Mouse (Mus musculus) brown adipose tissue, adult 24 weeks (tissue): ENCODE results near the gene Map4k2. TPM values are rescaled to one million over a fixed set of nuclear protein-coding genes. Genes with fewer than 3 reads are reported as not detected.
"Not testable (repeated sequence)": the region's sequence is repeated elsewhere in the genome, so short reads cannot be mapped to it uniquely, and the experiment has no call there.

Experiments
- H3K27ac ChIP-seq: fragments of 200-500 bp; replicated peaks from 2 replicates; pipeline ENCODE4 v1.5.1; 2012; ENCODE audit warnings: low read depth, mild to moderate bottlenecking, low read length
- H3K4me1 ChIP-seq: fragments of 200-500 bp; 2 replicates; pipeline ENCODE4 v1.6.1; 2012; ENCODE audit warnings: low read length, mixed read lengths; ENCODE audit not compliant: control insufficient read depth, insufficient read depth, insufficient read length
- H3K4me3 ChIP-seq: fragments of 200-500 bp; 2 replicates; pipeline ENCODE4 v1.5.1; 2012; ENCODE audit warnings: low read depth, mild to moderate bottlenecking, low read length, moderate library complexity; ENCODE audit not compliant: insufficient read depth
- polyA plus RNA-seq: library from polyadenylated mRNA; stranded (reverse); fragments of >200 nt; gene quantifications from 2 replicates; pipeline ENCODE4 v1.2.4, GENCODE M21; 2012; ENCODE audit not compliant: missing spikeins, insufficient read depth, insufficient read length

The Map4k2 gene
- polyA plus RNA-seq, 1 experiment: 14.0 TPM

- Histone ChIP-seq H3K4me1 (peaks cover 26% of the 10 kb centered on the region), H3K4me3 (peak overlapping the region; percentile 73), H3K27ac (no peak overlapping the region)
Measured at GRCm38 (mm10) chr19:6306586-6306985, 34.3 kb upstream of the Map4k2 start.

GRCm38 (mm10) chr19:6307733-6308531 is 33.0 kb upstream of the Map4k2 start:
- H3K27ac ChIP-seq: no peak overlapping the region
- H3K4me3 ChIP-seq: no peak overlapping the region
- H3K4me1 ChIP-seq: peaks cover 14% of the 10 kb centered on the region

- no peak overlapping the region for H3K27ac ChIP-seq
- H3K4me1 ChIP-seq: no peaks in the 10 kb centered on the region
- H3K4me3 ChIP-seq: no peak overlapping the region
Measured at GRCm38 (mm10) chr19:6310181-6310580, 30.8 kb upstream of the Map4k2 start.

- H3K4me1 ChIP-seq: not testable (repeated sequence)
Measured at GRCm38 (mm10) chr19:6311783-6312182, 29.2 kb upstream of the Map4k2 start.

GRCm38 (mm10) chr19:6313796-6314195 is 27.1 kb upstream of the Map4k2 start:
- no peak overlapping the region for H3K27ac ChIP-seq
- H3K4me3 ChIP-seq: no peak overlapping the region

More at GRCm38 (mm10) chr19:6311783-6312182, 29.2 kb upstream of the Map4k2 start:
- H3K4me3 ChIP-seq, H3K27ac ChIP-seq: not testable (repeated sequence)

GRCm38 (mm10) chr19:6314513-6314912 is 26.4 kb upstream of the Map4k2 start:
- no peak overlapping the region for H3K4me3 ChIP-seq
- no peak overlapping the region for H3K27ac ChIP-seq
- no peaks in the 10 kb centered on the region for H3K4me1 ChIP-seq

More at GRCm38 (mm10) chr19:6313796-6314195, 27.1 kb upstream of the Map4k2 start:
- no peaks in the 10 kb centered on the region for H3K4me1 ChIP-seq

GRCm38 (mm10) chr19:6315573-6315972 is 25.4 kb upstream of the Map4k2 start:
- H3K27ac ChIP-seq: no peak overlapping the region
- no peak overlapping the region for H3K4me3 ChIP-seq
- no peaks in the 10 kb centered on the region for H3K4me1 ChIP-seq

GRCm38 (mm10) chr19:6318145-6318544 is 22.8 kb upstream of the Map4k2 start:
- Histone ChIP-seq H3K27ac (no peak overlapping the region), H3K4me1 (no peaks in the 10 kb centered on the region)

GRCm38 (mm10) chr19:6321358-6321757 is 19.6 kb upstream of the Map4k2 start:
- no peak overlapping the region for H3K4me3 ChIP-seq
- no peak overlapping the region for H3K27ac ChIP-seq
- no peaks in the 10 kb centered on the region for H3K4me1 ChIP-seq

More at GRCm38 (mm10) chr19:6318145-6318544, 22.8 kb upstream of the Map4k2 start:
- no peak overlapping the region for H3K4me3 ChIP-seq

GRCm38 (mm10) chr19:6321786-6322621 is 18.9 kb upstream of the Map4k2 start:
- no peaks in the 10 kb centered on the region for H3K4me1 ChIP-seq
- H3K27ac ChIP-seq: no peak overlapping the region
- no peak overlapping the region for H3K4me3 ChIP-seq

GRCm38 (mm10) chr19:6324751-6325150 is 16.2 kb upstream of the Map4k2 start:
- H3K27ac ChIP-seq: no peak overlapping the region
- H3K4me1 ChIP-seq: no peaks in the 10 kb centered on the region
- H3K4me3 ChIP-seq: no peak overlapping the region

- Histone ChIP-seq H3K4me1 (peaks cover 3% of the 10 kb centered on the region; the same call in 1 of the 2 replicates), H3K27ac (no peak overlapping the region), H3K4me3 (no peak overlapping the region)
Measured at GRCm38 (mm10) chr19:6331178-6331577, 9.8 kb upstream of the Map4k2 start.

- H3K4me3 ChIP-seq: 0 out of 2 replicates have a peak overlapping the region, but pooled peaks have one; percentile 12
- peaks cover 3% of the 10 kb centered on the region for H3K4me1 ChIP-seq
- H3K27ac ChIP-seq: no peak overlapping the region
Measured at GRCm38 (mm10) chr19:6331719-6332516, 9.0 kb upstream of the Map4k2 start.

- H3K27ac ChIP-seq: peak overlapping the region; percentile 59
- H3K4me3 ChIP-seq: peak overlapping the region; percentile 28
- peaks cover 3% of the 10 kb centered on the region for H3K4me1 ChIP-seq
Measured at GRCm38 (mm10) chr19:6333761-6334595, 7.0 kb upstream of the Map4k2 start.
